Mouse (Mus musculus) erythroblast, embryonic 14.5 days (primary cell): ENCODE results near the gene Fgfr3.

Experiments used
- GATA1 ChIP-seq: IDR thresholded peaks from 2 replicates; pipeline ENCODE4 v1.6.1; 2012; ENCODE audit warnings: low read length, inconsistent platforms, mixed read lengths
- TAL1 ChIP-seq: IDR thresholded peaks from 3 replicates; pipeline ENCODE4 v1.6.1; 2012; ENCODE audit warnings: low read length, inconsistent platforms, mixed read lengths

- TF ChIP-seq TAL1 (no peak), GATA1 (no peak)
Measured at GRCm38 (mm10) chr5:33743481-33743880, 22.0 kb downstream of the Fgfr3 start.
